Mouse (Mus musculus): ENCODE measurements around the gene A930002H24Rik.

GRCm38 (mm10) chr17:63849151-63849550 is 14.4 kb downstream of the A930002H24Rik start:
- TF ChIP-seq CTCF (IDR thresholded peaks at IDR 0.05; ENCODE audit: borderline replicate concordance, control insufficient read depth, extremely low read depth, insufficient read depth, low read length, poor library complexity) (no peak), POLR2A (IDR thresholded peaks at IDR 0.05; ENCODE audit: control insufficient read depth, extremely low read depth, insufficient read depth, low read length, poor library complexity) (no peak)

Data from thymus, adult 2 months (tissue).